Mouse (Mus musculus): ENCODE results near the gene Ntmt1. TPM values are rescaled to one million over a fixed set of nuclear protein-coding genes. Genes with fewer than 3 reads are reported as not detected.
A peak's percentile ranks its signal among the peaks of the same experiment; 100 is the strongest.

The Ntmt1 gene
- polyA plus RNA-seq, 1 experiment from 2014 or later: 84.5 TPM

GRCm38 (mm10) chr2:30852771-30853313, 45.2 kb downstream of the Ntmt1 start:
- Histone ChIP-seq H3K27me3 (replicated peaks) (peaks cover 4% of the 10 kb centered on the region; the same call in 1 of the 2 replicates), H3K4me3 (replicated peaks) (no peak overlapping the region), H3K4me1 (replicated peaks) (peaks cover 7% of the 10 kb centered on the region; the same call in 1 of the 2 replicates), H3K27ac (no peak overlapping the region), H3K4me2 (replicated peaks) (peak overlapping the region; percentile 3; the same call in 1 of the 2 replicates), H3K9me3 (no peaks in the 10 kb centered on the region), H3K36me3 (no peaks in the 10 kb centered on the region), H3K9ac (no peak overlapping the region)
- 29% methylated on average over 20 of the region's 20 CpGs for WGBS
- ATAC-seq: no peak

GRCm38 (mm10) chr2:30857076-30857475, 49.5 kb downstream of the Ntmt1 start:
- Histone ChIP-seq H3K4me2 (replicated peaks) (no peak overlapping the region), H3K9ac (no peak overlapping the region), H3K9me3 (no peaks in the 10 kb centered on the region), H3K4me3 (replicated peaks) (no peak overlapping the region), H3K4me1 (replicated peaks) (peaks cover 7% of the 10 kb centered on the region; the same call in 1 of the 2 replicates), H3K27ac (no peak overlapping the region), H3K27me3 (replicated peaks) (no peaks in the 10 kb centered on the region), H3K36me3 (no peaks in the 10 kb centered on the region)
- WGBS: 78% methylated on average over 6 of the region's 6 CpGs
- no peak for ATAC-seq

GRCm38 (mm10) chr2:30859782-30860181, 52.2 kb downstream of the Ntmt1 start:
- Histone ChIP-seq H3K27ac (no peak overlapping the region), H3K4me1 (replicated peaks) (peaks cover 6% of the 10 kb centered on the region; the same call in 1 of the 2 replicates), H3K36me3 (no peaks in the 10 kb centered on the region), H3K27me3 (replicated peaks) (peaks cover 11% of the 10 kb centered on the region), H3K4me2 (replicated peaks) (no peak overlapping the region), H3K9me3 (no peaks in the 10 kb centered on the region), H3K4me3 (replicated peaks) (no peak overlapping the region), H3K9ac (no peak overlapping the region)
- ATAC-seq: no peak
- 67% methylated on average over 5 of the region's 5 CpGs for WGBS

- WGBS: 61% methylated on average over 4 of the region's 4 CpGs
- Histone ChIP-seq H3K4me1 (replicated peaks) (peaks cover 11% of the 10 kb centered on the region; the same call in 1 of the 2 replicates), H3K4me3 (replicated peaks) (no peak overlapping the region), H3K9ac (no peak overlapping the region), H3K27ac (no peak overlapping the region), H3K4me2 (replicated peaks) (no peak overlapping the region), H3K36me3 (no peaks in the 10 kb centered on the region), H3K9me3 (no peaks in the 10 kb centered on the region), H3K27me3 (replicated peaks) (peaks cover 19% of the 10 kb centered on the region)
- no peak for ATAC-seq
Measured at GRCm38 (mm10) chr2:30862081-30862480, 54.5 kb downstream of the Ntmt1 start.

GRCm38 (mm10) chr2:30863574-30863973, 55.9 kb downstream of the Ntmt1 start:
- ATAC-seq: no peak

DNA sequence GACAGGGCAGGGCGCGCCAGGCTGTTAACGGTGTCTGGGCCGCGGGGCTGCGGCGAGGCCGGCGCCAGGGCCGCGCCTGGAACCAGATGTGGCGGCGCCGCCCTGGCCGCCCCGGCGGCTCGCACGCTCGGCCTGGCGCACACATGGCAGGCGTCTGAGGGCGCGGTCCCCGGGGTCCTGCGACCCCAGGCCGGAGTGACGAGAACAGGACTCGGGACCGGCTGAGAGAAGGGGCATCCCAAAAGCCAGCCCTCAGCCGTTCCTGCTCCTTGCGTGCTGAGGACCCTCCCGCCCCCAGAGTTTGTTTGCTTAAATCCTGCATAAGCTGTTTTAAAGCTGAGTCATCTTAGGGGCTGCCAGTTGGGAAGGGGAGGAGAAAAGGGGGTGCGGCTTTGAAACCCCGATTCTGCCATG, 57.3 kb downstream of the Ntmt1 start:
- H3K4me1 ChIP-seq (replicated peaks): peaks cover 11% of the 10 kb centered on the region; the same call in 1 of the 2 replicates
- no peak overlapping the region for H3K27ac ChIP-seq
- WGBS: 2% methylated on average over 33 of the region's 35 CpGs
- peak overlapping the region; percentile 30 for H3K4me3 ChIP-seq (replicated peaks)
- ATAC-seq: peak; percentile 53
- no peaks in the 10 kb centered on the region for H3K9me3 ChIP-seq
- no peaks in the 10 kb centered on the region for H3K36me3 ChIP-seq
- peak overlapping the region; percentile 75 for H3K4me2 ChIP-seq (replicated peaks)
- peaks cover 19% of the 10 kb centered on the region for H3K27me3 ChIP-seq (replicated peaks)
- peak overlapping the region; percentile 38 for H3K9ac ChIP-seq

More at GRCm38 (mm10) chr2:30863574-30863973, 55.9 kb downstream of the Ntmt1 start:
- WGBS: 70% methylated on average over 9 of the region's 9 CpGs
- Histone ChIP-seq H3K4me3 (replicated peaks) (no peak overlapping the region), H3K4me1 (replicated peaks) (peaks cover 11% of the 10 kb centered on the region; the same call in 1 of the 2 replicates), H3K4me2 (replicated peaks) (no peak overlapping the region), H3K27ac (no peak overlapping the region), H3K27me3 (replicated peaks) (peaks cover 19% of the 10 kb centered on the region), H3K36me3 (no peaks in the 10 kb centered on the region), H3K9me3 (no peaks in the 10 kb centered on the region), H3K9ac (no peak overlapping the region)

DNA sequence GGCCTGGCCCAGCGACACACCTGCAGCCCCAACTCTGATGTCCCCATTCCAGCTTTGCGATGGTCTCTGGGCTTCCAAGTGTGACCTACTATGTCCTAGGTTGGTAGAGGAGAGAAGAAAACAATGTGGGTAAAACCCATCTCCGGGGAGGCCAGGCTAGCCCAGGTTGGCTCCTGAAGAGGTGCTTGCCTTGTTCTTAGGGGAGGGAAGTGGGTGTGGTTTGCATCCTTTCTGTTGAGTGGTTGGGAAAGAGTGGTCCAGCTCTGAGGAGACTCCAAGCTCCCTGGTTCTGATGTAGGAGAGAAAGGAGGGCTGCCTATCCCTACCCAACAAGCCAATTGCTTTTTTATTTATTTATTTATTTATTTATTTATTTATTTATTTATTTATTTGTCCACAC, 57.8 kb downstream of the Ntmt1 start:
- H3K4me3 ChIP-seq (replicated peaks): peak overlapping the region; percentile 30; the same call in 1 of the 2 replicates

GRCm38 (mm10) chr2:30870863-30871262, 63.2 kb downstream of the Ntmt1 start:
- Histone ChIP-seq H3K9me3 (no peaks in the 10 kb centered on the region), H3K36me3 (no peaks in the 10 kb centered on the region), H3K4me2 (replicated peaks) (no peak overlapping the region), H3K27ac (no peak overlapping the region), H3K4me1 (replicated peaks) (no peaks in the 10 kb centered on the region), H3K9ac (no peak overlapping the region), H3K27me3 (replicated peaks) (0 out of 2 replicates have a peak, but pooled peaks cover 4% of the 10 kb centered on the region), H3K4me3 (replicated peaks) (no peak overlapping the region)
- no peak for ATAC-seq
- WGBS: 69% methylated on average over 8 of the region's 8 CpGs

More for the DNA sequence above, 57.8 kb downstream of the Ntmt1 start:
- Histone ChIP-seq H3K36me3 (no peaks in the 10 kb centered on the region), H3K27ac (no peak overlapping the region), H3K4me2 (replicated peaks) (peak overlapping the region; percentile 75), H3K9me3 (no peaks in the 10 kb centered on the region), H3K27me3 (replicated peaks) (peaks cover 19% of the 10 kb centered on the region), H3K4me1 (replicated peaks) (peaks cover 11% of the 10 kb centered on the region; the same call in 1 of the 2 replicates), H3K9ac (no peak overlapping the region)
- WGBS: 58% methylated on average over 3 of the region's 3 CpGs
- no peak for ATAC-seq

Other genes with a start within 250 kb of the Ntmt1 start
- gene Cstad, start 212.8 kb upstream of the Ntmt1 start, polyA plus RNA-seq (2015; fragmentation: Nextera tagmentation; extraction: Ambion mirVana): 0.63 and 0.72 TPM in 2 replicates
- 1.1 and 1.8 TPM in 2 replicates for gene 1700001O22Rik, start 4.2 kb upstream of the Ntmt1 start, polyA plus RNA-seq (2015; fragmentation: Nextera tagmentation; extraction: Ambion mirVana)
- 22.4 and 23.3 TPM in 2 replicates for gene Asb6, start 22.5 kb downstream of the Ntmt1 start, polyA plus RNA-seq (2015; fragmentation: Nextera tagmentation; extraction: Ambion mirVana)
- gene Prrx2, start 27.1 kb downstream of the Ntmt1 start, polyA plus RNA-seq (2015; fragmentation: Nextera tagmentation; extraction: Ambion mirVana): 2.5 and 4.3 TPM in 2 replicates
- 2.8 and 4.3 TPM in 2 replicates for gene Ptges, start 122.0 kb downstream of the Ntmt1 start, polyA plus RNA-seq (2015; fragmentation: Nextera tagmentation; extraction: Ambion mirVana)
- 22.4 and 25.4 TPM in 2 replicates for gene Tor1b, start 145.1 kb downstream of the Ntmt1 start, polyA plus RNA-seq (2015; fragmentation: Nextera tagmentation; extraction: Ambion mirVana)
- 78.8 and 90.9 TPM in 2 replicates for gene Tor1a, start 160.1 kb downstream of the Ntmt1 start, polyA plus RNA-seq (2015; fragmentation: Nextera tagmentation; extraction: Ambion mirVana)
- gene BC005624, start 174.4 kb downstream of the Ntmt1 start, polyA plus RNA-seq (2015; fragmentation: Nextera tagmentation; extraction: Ambion mirVana): 48.3 and 49.6 TPM in 2 replicates
- 11.9 and 15.2 TPM in 2 replicates for gene Usp20, start 174.5 kb downstream of the Ntmt1 start, polyA plus RNA-seq (2015; fragmentation: Nextera tagmentation; extraction: Ambion mirVana)

Data from intestine, embryonic 15.5 days (tissue).